Mouse (Mus musculus): ENCODE measurements at regions not wholly inside any gene's neighbourhood (a gene's known extent, or its start where the extent isn't known, plus 50 kb on each side); places are given as distances from the start of the nearest gene placed in this dataset.

DNA sequence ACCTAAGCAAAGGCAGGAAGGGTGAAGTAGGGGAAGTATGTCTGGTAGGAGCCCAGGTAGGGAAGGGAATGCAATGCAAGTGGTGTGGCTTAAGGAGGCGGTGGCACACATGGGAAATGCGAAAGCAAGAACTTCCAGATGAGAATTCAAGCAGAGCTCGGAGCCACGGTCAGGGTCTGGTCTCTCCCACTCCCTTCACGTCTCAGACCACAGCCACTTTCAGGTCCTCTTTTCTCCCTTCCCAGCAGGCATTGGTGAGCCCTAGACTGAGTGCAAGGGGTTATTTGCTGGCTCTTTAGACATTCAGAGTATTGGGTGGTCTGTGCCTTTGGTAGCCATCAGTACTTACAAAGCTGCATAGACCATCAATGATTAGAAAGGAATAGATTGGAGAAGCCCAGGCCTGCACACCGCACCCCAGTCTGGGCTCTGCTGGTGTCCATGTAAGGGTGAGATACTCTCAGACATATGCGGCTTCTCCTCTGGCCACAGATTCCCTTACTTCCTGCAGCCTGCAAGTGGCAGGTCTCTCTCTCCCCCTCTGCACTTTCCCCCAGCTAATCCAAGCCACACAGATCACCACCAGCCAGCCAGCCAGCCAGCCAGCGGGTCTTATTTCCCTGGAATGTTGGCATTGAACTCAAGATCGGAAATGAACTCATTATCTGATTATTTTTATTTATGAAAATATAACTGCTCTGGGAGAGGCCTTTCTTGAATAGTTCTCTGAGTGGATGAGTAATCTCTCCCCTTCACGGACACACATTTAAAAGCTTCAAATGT lies 113.6 kb downstream of the Zfp36l2 start:
- DNase-seq (ENCODE audit: low spot score in 2 of 2) = peak in 1 of 2 experiments; percentile 61

DNA sequence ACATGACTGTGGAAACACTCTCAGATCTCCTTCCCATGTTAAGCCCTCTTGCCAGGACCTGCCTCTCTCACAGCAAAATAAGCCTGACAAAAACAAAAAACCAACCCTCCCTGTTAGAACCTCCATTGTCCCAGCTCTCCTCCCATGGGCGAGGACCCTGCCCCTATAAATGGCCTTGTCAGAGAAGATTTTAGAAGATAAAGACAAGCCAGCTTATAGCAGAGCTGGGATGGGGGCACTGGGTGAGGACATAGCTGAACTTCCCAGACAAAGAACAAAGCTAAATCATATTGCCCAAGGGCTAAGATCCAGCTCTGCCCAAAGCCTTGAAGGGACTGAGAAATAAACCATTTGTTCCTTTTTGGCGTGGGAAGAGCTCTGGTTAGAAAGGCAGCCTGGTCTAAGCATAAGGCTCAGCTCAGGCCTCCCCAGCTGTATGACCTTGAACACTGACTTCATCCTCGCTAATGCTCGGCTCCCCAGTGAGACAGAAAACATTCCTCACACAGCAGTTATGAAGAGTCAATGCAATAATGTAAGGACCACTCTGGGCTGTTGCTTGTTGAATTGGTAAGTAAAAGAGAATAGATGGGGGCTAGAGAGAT lies 115.2 kb downstream of the Zfp36l2 start:
- no peak for DNase-seq (ENCODE audit: low spot score in 2 of 2)

DNA sequence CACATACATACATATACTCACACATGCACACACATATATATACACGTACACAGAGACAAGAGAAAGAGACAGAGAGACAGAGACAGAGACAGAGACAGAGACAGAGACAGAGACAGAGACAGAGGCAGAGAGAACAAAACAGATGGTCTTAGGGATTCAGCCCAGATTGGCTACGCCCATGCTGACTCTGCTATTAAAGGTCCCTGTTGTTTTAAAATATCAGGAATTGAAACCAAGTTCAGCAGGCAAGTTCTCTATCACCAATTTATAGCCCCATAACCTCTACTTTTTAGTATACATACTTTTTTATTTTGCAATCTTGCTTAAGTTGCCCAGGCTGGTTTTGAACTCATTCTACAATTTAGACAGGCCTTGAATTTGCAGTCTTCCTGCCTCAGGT lies 115.9 kb downstream of the Zfp36l2 start:
- peak in 1 of 2 experiments; percentile 63 for DNase-seq (ENCODE audit: low spot score in 2 of 2)

DNA sequence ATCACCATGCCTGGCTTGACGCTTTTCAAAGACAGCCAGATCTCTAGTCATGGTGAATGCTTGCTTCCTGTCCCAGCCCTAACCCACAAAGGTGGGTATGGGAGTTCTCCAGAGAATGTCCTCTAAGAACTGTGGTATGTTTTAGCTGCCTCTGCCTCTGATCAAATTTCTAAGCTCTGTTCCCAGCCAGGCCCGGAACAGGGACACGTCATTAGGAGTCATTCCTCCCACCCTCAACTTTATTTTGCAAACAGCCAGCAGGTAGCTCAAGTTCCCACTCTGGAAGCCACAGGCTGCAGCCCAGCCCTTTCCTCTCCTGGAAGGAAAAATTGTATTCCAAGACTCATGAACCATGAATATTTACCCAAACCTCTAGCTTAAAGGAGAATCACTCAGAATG lies 117.2 kb downstream of the Zfp36l2 start:
- DNase-seq (ENCODE audit: low spot score in 2 of 2) = no peak

DNA sequence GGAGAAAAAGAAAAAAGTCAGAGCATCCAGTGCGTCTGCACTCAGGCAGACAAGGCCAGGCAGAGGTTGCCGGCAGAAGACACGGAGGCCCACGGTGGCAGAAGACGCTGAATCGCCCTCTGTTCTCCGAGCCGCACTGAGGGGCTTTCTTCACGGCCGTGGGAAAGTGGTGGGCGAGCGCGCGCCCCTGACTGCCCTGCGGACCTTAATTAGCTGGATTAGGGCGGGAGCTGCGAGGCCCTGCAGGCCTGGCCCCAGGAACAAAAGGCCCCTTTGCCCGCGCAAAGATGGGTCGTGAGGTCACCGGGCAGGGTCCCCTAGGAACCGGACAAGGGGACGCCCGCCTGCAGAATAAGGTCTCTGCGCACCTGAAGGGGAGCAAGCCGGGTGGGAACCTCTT lies 120.6 kb downstream of the Zfp36l2 start:
- no peak for DNase-seq (ENCODE audit: low spot score in 2 of 2)

DNA sequence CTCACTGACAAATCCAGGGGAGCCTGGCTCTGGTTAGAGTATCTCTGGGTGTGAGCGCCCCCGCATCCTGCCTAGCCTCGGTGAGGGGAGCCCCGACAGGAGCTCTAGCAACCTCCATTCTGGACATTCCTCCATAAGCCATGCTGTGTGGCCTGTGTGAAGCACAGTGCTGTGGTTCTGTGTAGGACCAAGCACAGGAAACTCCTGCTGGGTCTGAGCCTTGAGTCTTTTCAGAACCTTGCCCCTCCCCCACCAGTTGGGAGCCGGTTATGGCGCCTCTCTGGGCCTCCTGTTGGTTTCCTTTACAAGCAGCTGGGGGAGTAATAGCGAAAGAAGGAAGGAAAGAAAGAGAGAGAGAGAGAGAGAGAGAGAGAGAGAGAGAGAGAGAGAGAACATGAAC lies 124.0 kb downstream of the Zfp36l2 start:
- no peak for DNase-seq (ENCODE audit: low spot score in 2 of 2)

DNA sequence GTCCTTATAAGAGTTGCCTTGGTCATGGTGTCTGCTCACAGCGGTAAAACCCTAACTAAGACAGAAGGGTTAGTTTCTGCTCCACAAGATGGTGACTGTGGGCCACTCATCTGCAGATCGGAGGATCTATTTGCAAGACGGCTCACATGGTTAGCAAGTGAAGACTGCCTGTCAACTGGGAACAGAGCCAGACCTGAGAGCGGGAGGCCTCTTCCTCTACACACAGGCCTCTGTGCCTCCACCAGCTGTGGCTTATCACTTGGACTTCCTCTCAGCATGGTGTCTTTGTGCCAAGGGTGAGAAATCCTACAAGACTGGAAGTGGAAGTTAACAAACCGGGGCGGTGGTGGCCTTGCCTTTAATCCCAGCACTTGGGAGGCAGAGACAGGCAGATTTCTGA lies 126.1 kb downstream of the Zfp36l2 start:
- peak; percentile 57 to 63 for DNase-seq (ENCODE audit: low spot score in 2 of 2)

DNA sequence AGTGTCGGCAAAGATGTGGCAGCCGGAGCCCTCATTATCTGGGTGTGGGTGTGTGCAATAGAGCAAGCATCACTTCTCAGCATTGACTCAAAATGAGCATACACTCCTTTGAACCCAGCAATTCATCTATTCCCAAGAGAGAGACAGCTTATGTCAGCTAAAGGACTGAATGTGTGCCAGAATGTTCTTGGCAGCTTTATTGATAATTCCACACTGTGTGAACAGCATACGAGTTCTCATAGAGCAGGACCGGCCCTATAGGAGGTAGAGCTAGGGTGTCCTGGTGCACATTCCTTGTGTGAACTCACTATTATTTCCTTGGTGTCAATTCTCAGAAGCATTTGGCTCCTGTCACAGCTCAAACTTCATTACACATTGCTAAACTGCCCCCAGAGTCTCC lies 131.3 kb downstream of the Zfp36l2 start:
- no peak for DNase-seq (ENCODE audit: low spot score in 2 of 2)

DNA sequence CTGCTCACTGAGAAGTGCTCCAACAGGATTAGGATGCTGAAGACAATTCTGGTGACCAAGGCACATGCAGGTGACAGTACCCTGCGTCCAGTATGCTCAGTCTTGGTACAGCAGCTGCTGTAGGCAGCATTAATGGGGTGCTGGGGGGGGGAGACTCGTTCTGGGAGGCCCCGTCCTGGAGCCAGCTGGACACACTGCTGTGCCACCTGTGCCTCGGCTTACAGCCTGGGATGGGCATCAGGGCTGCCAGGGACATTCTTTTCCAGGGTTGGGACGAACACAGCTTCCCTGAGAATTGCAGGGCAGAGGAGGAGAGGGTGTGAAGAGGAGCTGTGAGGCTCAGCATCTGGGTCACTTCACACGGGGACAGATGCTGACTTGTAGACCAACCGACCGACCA lies 135.3 kb downstream of the Zfp36l2 start:
- DNase-seq (ENCODE audit: low spot score in 2 of 2) = no peak

DNA sequence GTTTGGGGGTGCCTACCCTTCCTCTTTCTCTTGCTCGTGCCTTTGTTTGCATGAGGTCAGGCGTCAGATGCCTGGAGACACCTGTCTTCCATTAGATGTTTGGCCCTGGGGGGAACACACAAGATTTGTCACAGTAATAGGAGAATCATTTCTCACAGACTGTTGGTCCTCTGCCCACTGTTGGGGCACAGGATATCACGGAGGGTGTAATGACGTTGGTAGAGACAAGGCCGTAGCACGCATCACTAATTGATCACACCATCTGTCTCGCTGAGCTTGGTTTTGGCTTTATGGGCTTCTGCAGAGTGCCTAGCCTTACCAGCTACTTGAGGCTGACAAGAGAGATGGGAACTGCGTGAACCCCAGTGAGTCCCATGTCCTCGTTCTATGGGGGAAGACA lies 136.5 kb downstream of the Zfp36l2 start:
- DNase-seq (ENCODE audit: low spot score in 2 of 2) = no peak

DNA sequence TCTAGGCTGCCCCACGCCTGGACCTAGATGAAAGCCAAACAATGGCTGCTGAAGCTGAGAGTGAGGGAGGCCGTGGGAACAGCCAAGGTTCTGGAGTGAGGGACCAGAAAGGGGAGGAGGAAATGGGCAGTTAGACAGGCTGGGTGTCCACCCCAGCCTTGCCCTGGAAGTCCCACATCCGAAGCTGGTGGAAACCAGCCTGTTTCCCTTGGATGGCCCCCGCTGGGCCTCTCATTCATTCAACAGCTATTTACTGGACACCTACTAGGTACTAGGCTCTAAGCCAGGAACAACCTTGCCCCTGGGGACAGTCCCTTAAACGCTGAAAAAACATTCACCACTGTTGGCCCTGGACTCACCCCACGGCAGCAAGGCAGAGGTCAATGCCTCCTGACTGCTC lies 139.2 kb downstream of the Zfp36l2 start:
- DNase-seq (ENCODE audit: low spot score in 2 of 2) = peak; percentile 68 to 73

DNA sequence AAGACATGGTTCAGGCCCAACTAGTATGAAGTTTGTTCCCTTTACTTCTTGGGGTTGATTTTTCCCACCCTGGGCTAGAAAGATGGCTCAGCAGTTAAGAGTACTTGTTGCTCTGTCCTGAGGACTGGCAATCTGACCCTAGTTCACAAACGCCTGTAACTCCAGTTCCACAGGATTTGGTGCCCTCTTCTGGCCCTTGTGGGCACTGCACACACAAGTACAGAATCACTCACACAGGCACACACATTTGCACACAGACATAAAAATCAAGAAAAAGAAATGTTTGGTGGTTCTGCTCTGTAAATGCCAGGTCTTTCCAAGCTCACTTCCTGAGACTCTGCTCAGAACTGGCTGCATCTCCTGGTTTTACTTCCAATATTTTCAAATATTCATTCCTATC lies 140.2 kb downstream of the Zfp36l2 start:
- DNase-seq (ENCODE audit: low spot score in 2 of 2) = no peak

DNA sequence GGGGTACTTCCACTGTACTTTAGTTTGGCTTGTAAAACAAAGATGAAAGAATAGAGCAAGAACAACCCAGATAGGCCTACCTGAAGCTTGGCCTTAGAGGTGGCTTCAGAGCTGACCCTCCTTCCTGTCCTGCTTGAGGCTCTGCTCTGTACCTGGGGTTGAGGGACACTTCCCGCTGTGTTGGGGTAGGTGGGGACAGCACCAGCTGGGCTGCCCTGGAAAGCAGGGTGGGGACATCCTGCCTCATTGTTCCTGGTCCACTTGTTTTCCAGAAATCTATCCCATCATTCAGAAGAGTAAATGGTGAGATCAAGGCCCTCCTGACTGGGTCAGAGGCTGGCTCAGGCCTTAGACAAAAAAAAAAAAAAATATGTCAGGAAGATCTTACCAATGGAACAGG lies 141.9 kb downstream of the Zfp36l2 start:
- DNase-seq (ENCODE audit: low spot score in 2 of 2) = no peak

DNA sequence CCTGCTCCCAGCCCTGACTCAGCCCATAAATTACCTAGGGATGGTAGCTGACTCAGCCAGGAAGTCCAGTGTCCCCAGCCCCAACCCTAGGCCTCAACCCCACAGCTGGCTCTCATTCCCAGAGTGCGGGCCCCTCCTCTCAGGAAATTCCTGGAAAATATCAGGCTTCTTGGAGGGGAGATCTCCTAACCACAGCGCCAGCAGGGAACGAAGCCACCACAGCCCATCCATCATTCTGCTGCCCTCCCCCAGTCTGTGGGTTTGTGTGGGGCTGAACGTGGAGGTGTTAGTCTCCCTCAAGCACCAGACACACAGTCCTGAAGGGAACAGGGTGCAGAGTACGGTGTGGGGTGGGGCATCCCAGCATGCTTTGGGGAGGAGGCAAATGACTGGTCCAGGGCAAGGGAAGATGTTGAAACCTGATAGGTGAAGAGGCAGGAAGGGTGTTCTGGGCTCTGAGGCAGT lies 143.2 kb downstream of the Zfp36l2 start:
- peak in 1 of 2 experiments; percentile 58 for DNase-seq (ENCODE audit: low spot score in 2 of 2)

DNA sequence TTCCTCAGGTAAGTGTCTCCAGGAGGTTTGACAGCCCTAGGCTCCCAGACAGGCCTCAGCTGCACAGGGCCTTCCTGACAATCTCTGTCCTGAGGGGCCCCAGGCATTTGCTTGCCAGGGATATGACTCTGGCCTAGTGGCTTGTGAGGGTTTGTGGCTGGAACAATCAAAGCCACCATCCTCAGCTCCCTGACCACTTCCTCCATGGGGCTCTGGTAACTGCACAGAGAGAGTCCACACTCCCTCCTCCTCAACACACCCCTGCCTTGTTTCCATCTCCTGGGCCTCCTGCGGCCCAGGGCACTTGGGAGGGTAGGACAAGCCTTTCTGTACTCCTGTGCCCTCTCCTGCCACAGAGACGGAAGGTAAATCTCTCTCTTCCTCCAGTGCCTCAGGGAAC lies 144.6 kb downstream of the Zfp36l2 start:
- no peak for DNase-seq (ENCODE audit: low spot score in 2 of 2)

DNA sequence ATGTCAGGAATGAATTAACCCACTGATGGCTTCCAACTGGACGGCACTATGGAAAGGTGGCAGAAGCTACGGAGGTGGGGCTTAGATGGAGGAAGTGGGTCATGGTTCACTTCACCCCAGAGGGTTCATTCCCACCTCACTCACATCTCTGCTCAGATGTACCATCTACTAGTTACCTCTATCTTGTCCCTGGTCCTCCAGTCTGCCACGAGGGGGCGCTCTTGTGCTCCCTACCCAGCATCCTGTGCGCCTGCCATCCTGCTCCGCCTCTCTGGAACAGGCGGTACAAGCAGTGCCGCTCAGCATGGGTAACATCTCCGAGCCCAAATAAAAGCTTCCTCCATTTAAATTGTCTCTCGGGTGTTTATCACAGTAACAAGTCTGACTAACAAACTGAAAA lies 148.3 kb downstream of the Zfp36l2 start:
- no peak for DNase-seq (ENCODE audit: low spot score in 2 of 2)

DNA sequence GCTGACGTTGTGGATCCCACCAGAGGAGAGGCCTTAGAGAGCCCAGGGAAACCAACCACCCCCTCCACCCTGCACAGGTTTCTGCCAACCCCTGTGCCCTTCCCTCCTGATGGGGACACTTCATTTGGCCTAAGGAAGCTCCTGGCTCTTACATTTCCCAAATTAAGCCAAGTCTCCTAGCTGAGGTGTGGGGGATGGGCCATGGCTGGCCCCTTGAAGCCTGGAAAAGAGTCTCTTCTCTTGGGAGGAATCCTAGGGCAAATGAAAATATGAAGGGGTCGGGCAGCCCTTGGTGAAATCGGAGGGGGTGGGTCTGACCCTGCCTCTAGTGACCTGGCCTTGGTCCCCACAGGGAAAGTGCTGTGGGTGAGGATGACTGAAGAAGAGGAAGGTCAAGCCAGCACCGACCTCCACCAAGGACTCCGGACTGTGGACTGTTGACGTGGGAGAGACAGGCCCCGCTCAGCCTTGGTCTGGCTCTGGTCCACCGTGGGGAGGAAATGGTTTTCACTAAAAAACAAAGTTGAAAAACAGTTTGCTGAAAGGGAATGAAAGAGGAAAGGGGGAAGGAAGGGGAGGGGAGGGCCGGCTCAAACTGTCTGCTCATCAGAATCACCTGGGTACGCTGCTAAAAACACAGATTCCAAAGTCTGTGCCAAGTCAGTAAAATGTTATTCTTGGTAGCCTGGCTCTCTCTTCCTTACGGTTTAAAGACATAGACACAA lies 150.0 kb downstream of the Zfp36l2 start:
- DNase-seq (ENCODE audit: low spot score in 2 of 2) = peak; percentile 63 to 70

DNA sequence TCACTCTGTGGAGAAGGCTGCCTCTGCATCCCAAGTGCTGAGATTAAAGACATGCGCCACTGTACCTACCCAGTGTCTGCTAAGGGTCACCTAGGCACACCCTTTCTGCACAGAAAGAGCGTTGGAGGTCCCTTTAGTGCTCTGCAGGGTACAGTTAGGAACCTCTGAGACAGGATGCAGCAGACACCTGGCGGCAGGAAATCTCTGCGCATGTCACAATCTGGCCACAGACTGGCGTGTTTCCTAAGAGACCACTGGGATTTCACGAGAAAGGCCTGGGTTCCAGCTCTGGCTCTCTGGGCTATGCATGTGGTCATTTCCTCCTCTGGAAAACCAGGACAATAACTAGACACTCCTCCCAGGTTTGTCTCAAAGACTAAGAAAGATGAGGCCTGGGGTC lies 151.7 kb downstream of the Zfp36l2 start:
- DNase-seq (ENCODE audit: low spot score in 2 of 2) = no peak

DNA sequence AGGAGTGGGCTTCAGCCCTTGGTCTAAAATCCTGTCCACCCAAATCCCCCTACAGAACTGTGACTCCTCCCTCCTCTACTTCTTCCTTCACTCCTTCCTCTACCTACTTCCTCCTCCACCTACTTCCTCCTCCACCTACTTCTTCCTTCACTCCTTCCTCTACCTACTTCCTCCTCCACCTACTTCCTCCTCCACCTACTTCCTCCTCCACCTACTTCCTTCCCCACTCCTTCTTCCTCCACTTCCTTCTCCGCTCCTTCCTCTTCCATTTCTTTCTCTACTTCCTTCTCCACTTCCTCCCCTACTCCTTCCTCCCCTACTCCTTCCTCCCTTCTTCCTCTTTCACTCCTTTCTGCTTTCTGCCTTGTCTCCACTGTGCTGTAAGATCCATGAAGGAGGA lies 152.9 kb downstream of the Zfp36l2 start:
- no peak for DNase-seq (ENCODE audit: low spot score in 2 of 2)

DNA sequence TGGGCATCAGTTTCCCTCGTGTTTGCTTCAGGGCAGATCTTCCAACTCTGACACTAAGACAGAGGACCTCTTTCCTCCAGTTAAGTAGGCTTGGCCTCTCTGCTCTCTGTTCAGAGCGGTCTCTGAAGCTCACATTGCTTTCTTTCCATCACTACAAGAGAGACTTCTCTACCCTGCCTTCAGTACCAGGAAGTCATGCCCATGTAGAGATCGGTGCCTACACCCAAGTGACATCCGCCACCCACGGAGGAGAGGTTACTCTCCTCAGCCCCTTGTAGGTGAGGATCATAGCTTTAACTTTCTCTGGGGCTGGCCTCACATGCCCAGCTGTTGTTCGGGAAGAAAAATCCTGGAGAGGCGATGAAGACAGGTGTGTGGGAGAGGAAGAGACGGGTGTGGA lies 155.3 kb downstream of the Zfp36l2 start:
- DNase-seq (ENCODE audit: low spot score in 2 of 2) = no peak

DNA sequence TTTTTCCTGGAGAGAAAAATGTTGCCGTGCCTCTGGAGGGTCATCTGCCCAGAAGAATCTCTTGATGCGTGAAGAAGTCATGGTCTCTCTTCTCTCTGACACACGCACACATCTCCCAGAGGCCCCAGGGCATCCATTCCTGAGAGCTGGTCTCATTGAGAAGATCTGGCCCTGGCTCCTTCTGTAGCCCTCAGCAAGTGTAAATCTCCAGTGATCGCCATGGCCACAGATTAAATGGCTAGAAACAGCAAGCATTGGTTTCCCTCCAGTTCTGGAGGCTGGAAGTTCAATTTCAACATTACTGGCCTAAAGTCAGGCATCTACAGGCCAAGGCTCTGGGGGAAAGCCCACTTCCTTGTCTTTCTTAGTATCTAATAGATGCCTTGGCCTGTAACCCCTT lies 155.9 kb downstream of the Zfp36l2 start:
- peak in 1 of 2 experiments; percentile 51 for DNase-seq (ENCODE audit: low spot score in 2 of 2)

DNA sequence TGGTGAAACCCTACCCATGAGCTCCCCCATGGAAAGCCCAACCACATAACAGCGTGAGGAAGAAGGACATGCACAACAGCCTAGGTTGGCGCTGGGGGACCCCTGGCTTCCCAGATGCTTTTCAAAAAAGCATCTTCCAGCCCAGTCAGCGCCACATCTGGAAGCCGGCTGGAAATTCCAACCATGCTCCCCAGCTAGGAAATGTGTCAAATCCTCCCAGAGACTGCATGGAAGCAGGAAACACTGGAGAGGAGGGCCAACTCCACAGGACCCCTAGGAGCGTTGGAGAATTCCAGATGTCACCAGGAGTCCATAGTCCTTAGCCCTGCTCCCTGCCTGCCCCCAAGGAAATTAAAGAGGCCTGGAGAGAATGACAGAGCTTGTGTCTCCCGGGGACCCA lies 156.4 kb downstream of the Zfp36l2 start:
- peak; percentile 49 to 76 for DNase-seq (ENCODE audit: low spot score in 2 of 2)

DNA sequence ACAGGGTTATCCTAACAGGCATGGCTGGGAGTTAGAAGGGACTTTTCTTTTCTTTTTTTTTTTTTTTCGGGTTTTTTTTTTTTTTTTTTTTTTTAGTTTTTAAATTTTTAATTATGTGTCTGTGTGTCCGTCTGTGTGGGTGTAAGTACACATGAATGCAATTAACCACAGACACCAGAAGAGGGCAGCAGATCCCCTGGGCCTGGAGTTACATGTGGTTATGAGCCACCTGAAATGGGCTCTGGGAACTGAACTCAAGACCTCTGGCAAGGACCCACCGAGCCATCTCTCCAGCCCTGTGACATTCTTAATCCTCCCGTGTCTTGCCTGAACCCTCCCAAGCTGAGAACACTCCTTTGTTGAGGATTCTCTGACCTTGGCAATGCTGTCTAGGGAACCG lies 157.0 kb downstream of the Zfp36l2 start:
- no peak for DNase-seq (ENCODE audit: low spot score in 2 of 2)

All from heart, adult 9 months (tissue).